Mouse (Mus musculus) heart, adult 2 months (tissue): ENCODE data around the gene Trpm3. TPM values are rescaled to one million over a fixed set of nuclear protein-coding genes. Genes with fewer than 3 reads are reported as not detected.

ENCODE experiments used
- DNase-seq, 2 experiments: peaks; one replicate each; pipeline ENCODE4 v3.0.0; 2021
- H3K27ac ChIP-seq: fragments of 200-600 bp; 2 replicates; pipeline ENCODE4 v1.8.1; 2022
- H3K27me3 ChIP-seq: fragments of 200-500 bp; 2 replicates; pipeline ENCODE4 v1.6.1; 2012; ENCODE audit warnings: mild to moderate bottlenecking, low read length, inconsistent platforms, mixed read lengths; ENCODE audit not compliant: control insufficient read depth, insufficient read depth
- H3K36me3 ChIP-seq: fragments of 200-500 bp; 2 replicates; pipeline ENCODE4 v1.6.1; 2012; ENCODE audit warnings: low read length, inconsistent platforms; ENCODE audit not compliant: control insufficient read depth, insufficient read depth
- H3K4me1 ChIP-seq: fragments of 200-500 bp; 2 replicates; pipeline ENCODE4 v1.6.1; 2011; ENCODE audit warnings: low read length; ENCODE audit not compliant: control insufficient read depth, insufficient read depth
- H3K4me3 ChIP-seq: fragments of 200-600 bp; 2 replicates; pipeline ENCODE4 v1.8.1; 2022
- H3K79me2 ChIP-seq: fragments of 200-500 bp; replicated peaks from 2 replicates; pipeline ENCODE4 v1.6.1; 2012; ENCODE audit warnings: mild to moderate bottlenecking, inconsistent platforms, low read length, moderate library complexity, mixed read lengths; ENCODE audit not compliant: control insufficient read depth, insufficient read depth
- H3K9ac ChIP-seq: fragments of 200-500 bp; 2 replicates; pipeline ENCODE4 v1.6.1; 2012; ENCODE audit warnings: low read depth, mild to moderate bottlenecking, control low read depth, inconsistent platforms, low read length, mixed read lengths
- CTCF ChIP-seq: fragments of 200-600 bp; IDR thresholded peaks from 2 replicates; pipeline ENCODE4 v1.8.1; 2022; ENCODE audit warnings: antibody characterized with exemption, mild to moderate bottlenecking, moderate library complexity
- EP300 ChIP-seq: fragments of 200-500 bp; IDR thresholded peaks from 2 replicates; pipeline ENCODE4 v1.6.1; 2011; ENCODE audit warnings: low read depth, low read length, control low read depth; ENCODE audit not compliant: insufficient read depth
- POLR2A ChIP-seq: fragments of 200-500 bp; IDR thresholded peaks from 2 replicates; pipeline ENCODE4 v1.6.1; 2011; ENCODE audit warnings: mild to moderate bottlenecking, low read depth, low read length, control low read depth; ENCODE audit not compliant: insufficient read depth
- WGBS: fragments of 180-500 bp; shearing (Covaris S2); methylation state at CpG from one replicate; pipeline ENCODE4 v1.1.7; 2018; 5-methylcytosine and 5-hydroxymethylcytosine counted together
- intact Hi-C: fragments of 180-260 bp; cut with DNase I; formaldehyde crosslinking; loops from one replicate; pipeline ENCODE4 v1.15.1; 2025
- polyA plus RNA-seq: library from polyadenylated mRNA; depleted of rRNA; stranded (reverse); fragments of >200 nt; gene quantifications from 2 replicates; pipeline ENCODE4 v1.2.3, GENCODE M21; 2012
- total RNA-seq, 2 experiments: library from RNA; stranded (reverse); gene quantifications; 2 replicates each; pipeline ENCODE4 v1.2.3; 2021

Trpm3 gene
- total and polyA plus RNA-seq, 3 experiments = 0.51 to 1.1 (median 0.81) TPM

DNA sequence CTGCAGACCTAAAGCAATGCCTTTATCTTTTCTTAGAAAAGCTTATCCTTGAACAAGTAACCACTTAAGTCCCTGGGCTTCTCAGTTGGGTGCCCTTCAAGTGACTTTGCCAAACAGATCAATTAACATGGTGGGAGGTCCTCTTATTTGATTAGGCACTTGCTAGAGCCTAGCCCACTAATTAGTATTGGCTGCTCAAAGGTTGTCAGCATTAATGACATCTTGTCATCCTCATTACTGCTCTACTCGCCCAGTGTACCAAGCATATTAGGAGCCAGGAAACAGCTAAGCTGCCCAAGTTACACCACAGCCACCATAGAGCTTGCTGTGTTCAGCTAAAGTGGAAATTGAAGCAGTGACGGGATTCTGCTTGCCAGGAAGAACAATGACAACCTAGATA is 456.4 kb downstream of the Trpm3 start:
- H3K4me3 ChIP-seq = no peak overlapping the region
- no peak for DNase-seq
- no peaks in the 10 kb centered on the region for H3K36me3 ChIP-seq
- H3K27ac ChIP-seq = no peak overlapping the region
- H3K79me2 ChIP-seq = no peaks in the 10 kb centered on the region
- no peaks in the 10 kb centered on the region for H3K4me1 ChIP-seq
- H3K27me3 ChIP-seq = no peaks in the 10 kb centered on the region
- intact Hi-C loops = no loop called here
- WGBS = 60% methylated on average over 2 of the region's 2 CpGs
- H3K9ac ChIP-seq = no peak overlapping the region
- no peak for TF ChIP-seq POLR2A
- no peak for TF ChIP-seq CTCF
- no peak for TF ChIP-seq EP300

DNA sequence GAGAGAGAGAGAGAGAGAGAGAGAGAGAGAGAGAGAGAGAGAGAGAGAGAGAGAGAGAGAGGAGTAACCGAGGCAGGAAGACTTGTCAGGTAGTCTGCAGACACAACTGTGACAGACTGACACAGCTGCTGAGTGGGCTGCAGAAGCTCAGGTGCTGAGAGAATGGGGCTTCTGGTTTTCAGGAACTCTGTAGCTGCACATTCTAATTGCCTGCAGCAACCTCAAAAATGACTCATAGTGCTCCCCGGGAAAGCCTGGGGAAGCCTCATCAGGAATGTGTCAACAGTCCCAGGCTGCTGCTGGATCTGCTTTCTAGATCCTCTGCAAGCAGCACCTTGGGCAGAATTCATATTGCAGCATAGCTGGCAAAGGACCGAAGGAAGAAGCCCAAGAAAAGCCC is 457.9 kb downstream of the Trpm3 start:
- no peaks in the 10 kb centered on the region for H3K79me2 ChIP-seq
- no peak overlapping the region for H3K27ac ChIP-seq
- intact Hi-C loops = no loop called here
- H3K4me1 ChIP-seq = no peaks in the 10 kb centered on the region
- WGBS = 37% methylated on average over 3 of the region's 3 CpGs
- H3K27me3 ChIP-seq = no peaks in the 10 kb centered on the region
- DNase-seq = no peak
- H3K4me3 ChIP-seq = no peak overlapping the region
- no peak overlapping the region for H3K9ac ChIP-seq
- TF ChIP-seq POLR2A (no peak), EP300 (no peak), CTCF (no peak)
- no peaks in the 10 kb centered on the region for H3K36me3 ChIP-seq

DNA sequence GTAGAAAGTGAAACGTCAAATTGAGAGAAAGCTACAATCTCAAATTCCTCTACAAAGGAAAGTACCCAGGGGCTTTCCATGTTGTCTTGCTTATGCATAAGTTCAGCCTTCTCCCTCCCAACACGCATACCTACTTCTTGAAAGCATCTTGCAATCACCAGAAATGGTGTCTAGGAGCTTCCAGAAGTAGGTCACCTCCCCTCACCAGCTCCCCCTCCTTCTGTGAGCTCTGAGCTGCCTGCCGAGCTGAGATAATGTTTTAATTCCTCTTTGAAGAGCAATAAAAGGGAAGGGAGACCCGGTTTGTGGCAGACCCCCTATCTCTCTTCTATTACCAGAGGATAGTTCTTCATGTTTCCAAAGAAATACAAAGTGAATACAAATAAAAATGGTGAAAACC is 465.5 kb downstream of the Trpm3 start:
- Histone ChIP-seq H3K27ac (no peak overlapping the region), H3K4me3 (no peak overlapping the region), H3K36me3 (no peaks in the 10 kb centered on the region), H3K4me1 (no peaks in the 10 kb centered on the region), H3K79me2 (no peaks in the 10 kb centered on the region), H3K27me3 (no peaks in the 10 kb centered on the region), H3K9ac (no peak overlapping the region)
- TF ChIP-seq EP300 (no peak), CTCF (no peak), POLR2A (no peak)
- DNase-seq = no peak
- intact Hi-C loops = no loop called here
- 30% methylated on average over 4 of the region's 4 CpGs for WGBS

DNA sequence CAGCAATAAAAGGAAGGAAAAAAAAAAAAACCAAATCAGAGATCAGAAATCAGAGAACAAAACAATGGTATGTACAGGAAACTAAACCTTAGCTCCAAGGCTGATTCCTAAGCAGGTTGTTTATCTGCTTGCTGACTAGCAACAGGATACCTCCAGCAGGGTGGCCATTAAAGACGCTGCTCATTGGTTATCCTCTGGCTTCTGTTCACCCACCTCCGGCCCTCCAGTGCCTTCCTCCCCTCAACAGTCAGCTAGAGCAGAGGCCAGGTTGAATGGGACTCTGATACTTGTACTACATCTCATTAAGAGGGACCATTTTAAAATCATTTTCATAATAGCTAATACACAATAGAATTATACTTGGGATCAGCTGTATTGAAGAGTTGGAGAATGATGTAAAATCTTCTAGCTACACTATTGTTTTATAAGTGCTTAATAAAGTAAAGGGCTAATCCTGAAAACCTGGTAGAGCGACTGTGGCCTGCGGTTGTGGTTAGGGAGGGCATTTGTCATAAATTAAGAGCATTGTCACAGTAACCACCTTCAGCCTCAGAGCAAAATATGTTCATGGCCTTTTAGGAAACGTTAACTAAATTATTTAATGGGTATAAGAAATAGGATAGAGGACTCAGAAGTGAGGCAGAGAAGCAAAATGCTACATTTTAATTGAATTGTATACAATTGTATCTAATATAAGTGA is 469.3 kb downstream of the Trpm3 start:
- Histone ChIP-seq H3K79me2 (no peaks in the 10 kb centered on the region), H3K27me3 (no peaks in the 10 kb centered on the region), H3K4me3 (no peak overlapping the region), H3K27ac (no peak overlapping the region), H3K36me3 (no peaks in the 10 kb centered on the region), H3K9ac (no peak overlapping the region), H3K4me1 (no peaks in the 10 kb centered on the region)
- TF ChIP-seq EP300 (no peak), POLR2A (no peak), CTCF (no peak)
- intact Hi-C loops = no loop called here
- no peak for DNase-seq
- 81% methylated on average over 5 of the region's 5 CpGs for WGBS

DNA sequence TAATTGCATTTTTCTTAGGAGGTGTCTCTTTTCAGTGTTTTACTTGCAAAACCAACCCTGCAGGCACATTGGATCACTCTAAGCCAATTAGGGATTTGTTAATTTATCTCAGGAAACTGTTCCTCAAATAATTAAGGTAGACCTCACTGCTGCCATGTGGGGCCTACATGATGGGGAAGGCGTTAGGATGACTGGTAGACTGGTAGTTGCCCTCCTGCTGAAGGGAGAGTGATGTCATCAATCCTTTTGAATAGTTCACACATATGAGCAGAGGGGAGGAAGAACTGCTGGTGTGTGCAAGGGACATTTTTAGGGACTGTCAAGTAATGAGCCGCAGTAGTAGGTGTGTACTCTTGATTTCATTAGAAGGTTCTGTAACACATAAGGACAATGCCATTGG is 472.8 kb downstream of the Trpm3 start:
- TF ChIP-seq EP300 = no peak
- TF ChIP-seq CTCF = no peak
- TF ChIP-seq POLR2A = no peak
- H3K4me3 ChIP-seq = no peak overlapping the region
- whole genome bisulfite sequencing = 88% methylated on average over 2 of the region's 2 CpGs
- no peak overlapping the region for H3K9ac ChIP-seq
- intact Hi-C loops = no loop called here
- no peaks in the 10 kb centered on the region for H3K4me1 ChIP-seq
- no peak for DNase-seq
- no peaks in the 10 kb centered on the region for H3K79me2 ChIP-seq
- H3K27me3 ChIP-seq = no peaks in the 10 kb centered on the region
- H3K27ac ChIP-seq = no peak overlapping the region
- H3K36me3 ChIP-seq = no peaks in the 10 kb centered on the region

DNA sequence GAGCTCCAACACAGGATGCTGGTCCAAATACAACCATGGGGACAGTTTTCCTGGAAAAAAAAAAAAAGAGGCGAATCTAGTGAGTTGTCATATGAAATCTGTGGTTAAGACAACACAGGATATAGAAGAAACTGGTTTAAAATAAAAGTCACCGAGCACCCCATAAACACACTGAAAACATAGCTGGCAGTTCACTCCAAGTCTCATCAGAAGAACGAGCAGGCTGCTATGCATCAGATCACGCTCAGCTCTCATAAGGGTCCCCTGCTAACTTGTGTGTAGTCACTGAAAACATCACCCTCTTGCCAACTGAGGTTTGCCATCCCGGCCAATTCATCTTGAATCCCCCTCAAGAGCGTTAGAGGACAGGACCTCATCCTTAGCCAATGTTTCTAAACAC is 476.5 kb downstream of the Trpm3 start:
- Histone ChIP-seq H3K4me1 (no peaks in the 10 kb centered on the region), H3K27me3 (no peaks in the 10 kb centered on the region), H3K4me3 (no peak overlapping the region), H3K36me3 (no peaks in the 10 kb centered on the region), H3K27ac (no peak overlapping the region), H3K79me2 (no peaks in the 10 kb centered on the region), H3K9ac (no peak overlapping the region)
- TF ChIP-seq EP300 = no peak
- no peak for TF ChIP-seq POLR2A
- no peak for TF ChIP-seq CTCF
- intact Hi-C loops = no loop called here
- no peak for DNase-seq
- 84% methylated on average over 6 of the region's 6 CpGs for WGBS
